Mouse (Mus musculus) induced T-regulatory cell, adult 2 months (primary cell): Measurements from ENCODE around the gene Nr1h5.

Experiments used
- DNase-seq: peaks from one replicate; pipeline ENCODE4 v3.0.0-alpha.2; 2012; ENCODE audit warnings: low read depth

Nr1h5 gene

DNA sequence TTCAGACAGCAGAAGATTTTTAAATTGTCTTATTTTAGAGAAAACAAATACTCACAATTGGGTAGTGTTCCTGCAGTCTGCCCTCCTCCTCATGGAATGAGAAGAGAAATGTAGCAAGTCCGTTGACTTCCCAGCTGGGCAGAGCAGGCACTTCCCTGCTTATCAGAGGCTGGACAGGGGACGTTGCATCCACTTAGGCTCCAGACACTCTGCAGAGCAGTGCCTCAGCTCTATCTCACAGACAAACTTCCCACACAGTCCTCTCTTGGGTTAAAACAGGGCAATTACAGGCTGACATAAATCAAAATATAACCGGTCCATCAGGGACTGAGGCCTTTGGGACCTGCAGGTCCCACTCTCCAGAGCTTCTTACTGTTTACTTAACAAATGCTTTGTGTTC is at the start of gene Nr1h5:
TSS of gene Nr1h5 (minus strand) at position 101 of the 400 bp plus-strand sequence.
- DNase-seq = no peak

DNA sequence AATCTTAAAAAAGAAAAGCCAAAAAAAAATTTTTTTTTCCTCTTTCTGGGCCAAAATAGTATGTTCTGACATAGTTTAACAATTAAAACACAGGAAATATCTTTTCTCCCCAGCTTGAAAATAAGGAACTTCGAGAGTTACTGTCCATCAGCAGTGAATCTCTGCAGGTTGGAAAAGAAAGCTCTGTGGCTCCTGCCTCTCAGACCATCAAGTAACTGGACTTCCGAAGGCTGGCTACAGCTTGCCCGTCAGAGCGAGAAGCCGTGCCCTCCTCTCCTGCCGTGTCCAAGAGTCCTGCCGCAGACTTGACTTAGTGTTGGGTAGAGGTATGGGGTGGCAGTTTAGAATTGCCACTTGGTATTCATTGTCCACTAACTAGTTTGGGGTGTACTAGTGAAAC is 37.7 kb upstream of the Nr1h5 start:
- DNase-seq = no peak

DNA sequence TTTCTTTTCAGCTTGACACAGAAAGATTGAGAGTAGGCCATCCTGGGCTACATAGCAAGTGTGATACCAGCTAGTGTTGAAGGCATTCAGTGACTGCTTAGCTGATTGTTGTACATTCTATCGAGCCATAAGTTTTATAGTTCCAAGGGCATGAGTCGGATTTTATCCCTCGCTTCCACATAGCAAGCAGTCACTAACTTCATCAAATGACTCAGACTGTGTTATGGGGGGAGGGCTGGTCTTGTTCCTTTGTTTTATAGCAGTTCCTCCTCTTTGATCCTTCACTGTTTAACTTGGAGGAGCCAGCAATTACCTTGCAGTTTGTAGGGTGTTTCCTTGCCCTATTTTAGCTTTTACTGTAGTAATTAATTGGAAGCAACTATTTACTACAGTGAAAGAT is 33.7 kb upstream of the Nr1h5 start:
- no peak for DNase-seq

DNA sequence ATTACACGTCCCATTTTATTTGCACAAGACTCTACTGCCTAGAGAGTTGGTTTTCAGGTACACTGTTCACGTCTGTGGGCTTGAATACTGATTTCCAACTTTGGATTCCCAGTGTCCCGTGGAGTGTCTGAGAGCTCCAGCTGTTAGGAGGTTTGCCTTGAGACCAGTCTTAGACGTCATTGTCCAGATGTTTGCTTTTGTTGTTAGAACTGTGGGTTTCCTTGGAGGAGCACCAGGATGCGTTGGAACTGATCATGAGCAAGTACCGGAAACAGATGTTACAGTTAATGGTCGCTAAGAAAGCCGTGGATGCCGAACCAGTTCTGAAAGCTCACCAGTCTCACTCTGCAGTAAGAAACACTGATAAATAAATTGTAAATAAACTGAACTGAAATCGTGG is 33.1 kb upstream of the Nr1h5 start:
- no peak for DNase-seq

DNA sequence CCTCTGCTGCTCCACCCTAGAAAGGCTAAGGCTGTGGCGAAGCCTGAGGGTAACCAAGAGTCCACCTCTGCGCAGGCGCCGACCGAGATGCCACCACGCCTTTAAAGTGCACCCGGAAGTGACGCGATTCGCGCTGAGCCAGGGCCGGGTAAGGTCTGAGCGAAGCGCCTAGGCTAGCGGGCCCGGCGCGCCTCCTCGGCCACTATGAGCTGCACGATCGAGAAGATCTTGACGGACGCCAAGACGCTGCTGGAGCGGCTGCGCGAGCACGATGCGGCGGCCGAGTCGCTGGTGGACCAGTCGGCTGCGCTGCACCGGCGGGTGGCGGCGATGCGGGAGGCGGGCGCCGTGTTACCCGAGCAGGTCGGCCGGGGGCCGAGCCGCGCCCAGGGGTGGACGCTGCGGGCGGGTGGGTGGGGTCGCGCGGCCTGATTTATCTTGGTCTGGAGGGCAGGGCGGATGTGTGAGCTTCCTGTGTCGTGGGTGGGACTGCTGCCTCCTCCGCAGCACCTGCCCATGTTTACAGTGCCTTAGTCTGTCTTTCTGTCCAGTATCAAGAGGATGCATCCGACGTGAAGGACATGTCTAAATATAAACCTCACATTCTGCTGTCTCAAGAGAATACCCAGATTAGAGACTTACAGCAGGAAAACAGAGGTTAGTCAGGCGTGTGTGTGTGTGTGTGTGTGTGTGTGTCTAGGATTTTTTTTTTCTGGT is 31.8 kb upstream of the Nr1h5 start, which contains the start of gene Sike1:
TSS of gene Sike1 (plus strand) at position 104 of the 717 bp plus-strand sequence.
- DNase-seq = peak; percentile 98

DNA sequence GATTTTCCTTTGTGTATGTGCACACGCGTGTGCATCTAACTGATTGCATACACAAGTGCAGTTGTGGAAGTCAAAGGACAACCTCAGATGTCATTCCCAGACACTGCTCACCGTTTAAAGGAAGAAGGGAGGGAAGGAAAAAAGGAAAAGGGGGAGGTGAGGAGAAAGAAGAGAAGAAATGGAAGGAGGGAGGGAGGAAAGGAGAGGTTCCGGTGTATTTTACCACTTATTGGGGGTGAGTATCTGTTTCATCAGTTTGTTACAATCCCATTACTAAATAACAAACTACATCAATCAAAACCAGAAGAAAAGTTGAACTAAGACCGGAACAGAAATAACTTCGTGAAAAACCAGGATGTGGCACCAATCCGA is 31.3 kb upstream of the Nr1h5 start:
- no peak for DNase-seq

DNA sequence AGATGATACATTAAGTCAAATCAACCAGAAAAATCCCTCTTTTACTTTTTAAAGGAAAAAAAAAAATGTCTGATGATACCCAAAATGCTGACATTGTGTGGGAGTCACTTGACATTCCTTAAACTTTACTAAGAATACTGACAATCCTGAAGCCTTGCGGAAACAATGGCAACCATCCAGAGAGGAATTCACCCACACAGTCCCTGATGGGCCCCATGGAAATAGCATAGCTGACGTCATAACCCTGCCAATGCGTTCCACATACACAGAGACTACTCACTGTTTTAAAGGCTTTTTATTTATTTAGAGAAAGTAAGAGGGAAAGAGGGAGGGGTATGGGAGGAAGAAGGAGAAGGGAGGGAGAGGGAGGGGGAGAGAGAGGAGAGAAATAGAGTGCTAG is 29.0 kb upstream of the Nr1h5 start:
- DNase-seq = no peak

DNA sequence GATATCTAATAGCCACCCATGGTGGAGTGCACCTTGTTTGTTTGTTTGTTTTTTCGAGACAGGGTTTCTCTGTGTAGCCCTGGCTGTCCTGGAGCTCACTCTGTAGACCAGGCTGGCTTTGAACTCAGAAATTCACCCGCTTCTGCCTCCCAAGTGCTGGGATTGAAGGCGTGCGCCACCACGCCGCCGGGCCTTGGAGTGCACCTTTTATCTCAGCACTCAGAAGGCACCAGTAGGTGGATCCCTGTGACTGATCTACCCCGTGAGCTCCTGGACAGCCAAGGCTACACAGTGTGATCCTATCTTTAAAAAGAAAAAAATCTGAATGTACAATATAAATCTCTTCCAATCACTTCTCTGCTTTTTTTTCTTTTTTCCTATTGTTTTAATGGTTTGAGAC is 27.1 kb upstream of the Nr1h5 start:
- no peak for DNase-seq

DNA sequence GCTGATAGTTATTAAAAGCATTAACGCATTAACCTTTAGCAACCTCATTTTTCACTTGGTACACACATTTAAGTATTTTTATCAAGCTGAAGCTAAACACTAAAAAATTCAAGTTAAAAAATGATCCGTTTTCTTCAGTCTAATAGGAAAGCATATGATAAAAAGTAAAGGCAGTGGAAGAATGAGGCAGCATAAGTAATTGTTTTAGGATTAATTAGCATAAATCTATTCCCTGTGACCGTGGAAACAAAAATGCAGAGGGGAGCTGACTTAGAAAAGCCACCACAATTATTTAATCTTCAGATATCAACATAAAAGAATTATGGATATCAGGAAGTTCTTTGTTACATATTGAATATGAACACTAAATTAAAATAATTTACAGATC is 16.4 kb upstream of the Nr1h5 start:
- no peak for DNase-seq

DNA sequence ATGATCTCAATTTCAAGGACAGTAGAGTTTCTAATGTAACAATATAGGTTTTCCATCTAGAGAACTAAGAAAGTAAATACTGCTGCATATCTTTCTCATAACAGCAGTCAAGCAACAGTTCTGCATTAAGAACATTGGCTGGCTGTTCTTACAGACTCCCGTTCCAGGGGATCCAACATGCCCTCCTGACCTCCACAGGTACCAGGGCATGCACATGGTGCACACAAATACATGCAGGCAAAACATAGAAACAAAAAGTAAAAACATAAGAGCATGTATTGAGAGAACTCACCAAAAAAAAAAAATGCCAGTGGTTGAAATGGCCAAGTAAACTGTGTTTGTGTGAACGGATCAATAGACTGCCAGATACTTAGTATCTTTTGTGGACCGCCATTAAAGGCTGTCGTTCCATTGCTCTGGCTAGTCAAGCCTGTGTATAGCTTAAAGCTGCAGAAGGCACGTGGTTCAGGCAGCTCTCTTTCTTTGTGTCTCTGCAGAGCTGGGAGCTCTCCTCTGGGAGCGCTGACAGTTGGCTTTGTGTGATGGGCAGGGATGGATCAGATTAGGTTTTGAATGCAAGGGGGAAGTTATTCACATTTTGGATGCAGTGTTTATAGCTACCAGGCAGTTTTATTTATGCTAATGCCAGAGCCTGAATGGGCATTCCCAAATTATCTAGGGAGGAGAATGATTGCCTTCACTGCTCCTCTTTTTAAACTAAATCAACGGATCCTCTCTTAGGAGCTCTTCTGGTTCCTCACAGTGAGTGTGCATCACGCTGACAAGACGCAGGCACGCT is 15.8 kb upstream of the Nr1h5 start:
- no peak for DNase-seq

DNA sequence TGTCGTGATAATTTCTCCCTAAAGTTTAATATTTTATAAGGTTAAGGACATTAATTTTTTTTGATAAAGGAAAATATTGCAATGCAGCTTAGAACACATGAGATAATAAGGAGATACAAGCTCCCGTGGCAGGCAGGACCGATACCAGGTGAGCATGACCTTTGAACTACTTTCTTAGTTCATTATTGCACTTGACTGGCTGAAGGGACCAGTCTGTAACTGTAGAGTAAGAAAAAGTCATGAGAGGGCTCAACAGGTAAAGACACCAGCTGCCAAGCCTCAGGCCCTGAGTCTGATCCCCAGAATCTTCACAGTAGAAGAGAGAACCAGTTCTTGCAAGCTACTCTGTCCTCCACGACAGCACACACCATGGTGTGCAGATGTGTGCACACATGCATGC is 13.0 kb upstream of the Nr1h5 start:
- no peak for DNase-seq

DNA sequence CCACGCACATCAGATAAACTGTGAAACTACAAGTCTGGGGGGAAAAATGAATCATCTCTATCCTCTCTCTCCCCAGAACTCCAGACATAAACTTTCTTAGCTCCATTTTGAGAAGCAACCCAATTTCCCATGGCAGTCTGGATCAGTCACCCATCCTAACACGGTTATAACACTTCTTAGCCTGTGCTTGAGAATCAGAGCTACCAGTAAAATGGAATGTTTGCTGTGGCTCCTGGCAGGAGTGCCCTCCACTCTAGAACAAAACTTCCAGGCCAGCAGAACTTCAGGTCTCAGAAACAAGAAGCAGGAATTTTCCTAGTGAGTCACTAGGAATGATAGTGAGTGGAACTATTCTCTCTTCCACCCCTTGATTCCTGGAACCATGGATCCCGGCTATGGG is 6.6 kb upstream of the Nr1h5 start:
- DNase-seq = no peak

DNA sequence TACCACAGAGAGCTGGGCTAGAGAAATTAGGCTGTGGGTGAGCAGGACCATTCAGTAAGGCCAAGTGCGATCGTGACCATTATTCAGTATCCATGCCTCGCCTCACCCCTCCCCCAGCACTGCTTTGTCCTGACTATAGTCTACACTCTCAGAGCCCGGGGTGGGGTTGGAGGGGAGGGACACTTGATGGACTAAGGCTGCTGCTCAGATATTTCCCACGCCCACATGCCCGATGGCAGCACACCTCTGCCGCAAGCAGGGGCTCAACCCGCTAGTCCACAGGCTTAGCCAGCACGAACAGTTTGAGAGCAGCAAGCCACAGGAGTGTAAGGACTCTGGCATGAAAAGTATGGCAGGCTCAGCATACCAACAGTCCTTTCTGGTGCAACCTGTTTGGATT is 6.1 kb upstream of the Nr1h5 start:
- no peak for DNase-seq

DNA sequence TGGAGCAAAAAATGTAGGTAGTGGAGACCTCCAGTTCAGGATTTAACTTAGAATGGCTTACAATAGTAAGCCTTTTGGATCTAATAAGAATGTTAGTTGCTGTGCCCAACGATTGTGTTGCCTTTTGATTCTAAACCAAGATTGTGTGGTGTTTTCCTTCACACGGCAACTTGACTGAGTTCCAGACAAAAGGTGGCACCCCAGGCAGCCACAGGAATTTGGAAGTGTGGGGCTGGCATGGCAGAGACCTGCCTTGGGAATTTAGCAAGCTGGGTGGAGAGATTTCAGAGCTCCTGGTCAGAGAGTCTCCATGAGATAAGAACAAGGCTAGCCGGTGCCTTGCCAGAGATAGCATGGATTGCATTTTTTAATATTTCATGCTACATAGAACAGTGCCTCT is 8.3 kb downstream of the Nr1h5 start:
- DNase-seq = no peak

DNA sequence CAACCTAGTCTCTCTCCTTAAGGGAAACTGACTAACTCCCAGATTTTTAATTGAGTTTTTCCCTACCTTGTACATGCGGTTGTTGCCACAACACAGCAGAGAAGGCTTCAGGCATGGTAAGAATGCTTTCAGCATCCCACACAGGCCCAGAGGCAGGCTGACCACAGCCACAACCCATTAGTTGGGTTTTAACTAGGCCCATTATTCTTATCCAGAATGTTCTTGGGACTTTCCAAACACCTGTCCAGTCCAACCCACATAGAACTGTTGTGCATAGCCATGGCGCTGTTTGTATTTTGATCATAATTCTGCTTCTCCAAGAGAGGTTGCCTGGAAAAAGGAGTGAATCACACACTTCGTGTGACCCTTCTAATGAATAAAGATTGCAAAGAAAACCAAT is 8.8 kb downstream of the Nr1h5 start:
- no peak for DNase-seq

DNA sequence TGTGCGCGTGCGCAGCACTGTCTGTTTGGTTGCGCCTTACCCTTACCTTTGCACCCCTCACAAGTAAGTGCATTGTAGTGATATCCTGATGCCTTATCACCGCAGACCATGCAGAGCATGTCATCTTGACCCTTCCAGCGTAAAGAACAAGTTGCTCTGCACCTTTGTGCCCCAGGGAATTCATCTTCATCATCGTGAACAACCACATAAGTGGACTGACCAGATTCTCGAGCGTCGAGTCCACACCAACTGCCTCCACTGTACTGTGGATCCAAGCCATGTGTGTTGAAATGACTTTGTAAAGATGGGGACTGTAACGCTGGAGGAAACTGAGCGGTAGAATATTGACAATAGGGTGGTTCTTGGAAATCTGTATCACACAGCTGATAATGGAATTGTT is 9.5 kb downstream of the Nr1h5 start:
- DNase-seq = no peak

DNA sequence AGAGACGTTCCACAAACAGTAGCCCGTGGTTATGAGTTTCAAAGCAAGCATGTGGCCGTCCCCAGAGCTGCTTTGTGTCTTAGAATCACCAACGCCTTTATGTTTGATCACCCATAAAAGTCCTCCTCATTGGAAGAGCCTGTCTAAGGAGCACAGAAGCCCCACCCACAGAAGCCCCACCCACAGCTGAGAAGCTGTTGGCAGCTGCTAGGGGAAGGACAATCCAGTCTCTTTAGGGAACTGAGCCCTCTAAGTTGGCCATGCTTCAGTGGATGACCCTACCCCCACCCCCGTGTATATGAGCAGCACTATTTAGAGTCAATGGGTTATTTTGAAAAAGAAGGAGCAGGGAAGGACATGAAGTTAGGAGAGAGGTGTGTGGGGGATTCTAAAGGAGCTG is 17.1 kb downstream of the Nr1h5 start:
- no peak for DNase-seq

DNA sequence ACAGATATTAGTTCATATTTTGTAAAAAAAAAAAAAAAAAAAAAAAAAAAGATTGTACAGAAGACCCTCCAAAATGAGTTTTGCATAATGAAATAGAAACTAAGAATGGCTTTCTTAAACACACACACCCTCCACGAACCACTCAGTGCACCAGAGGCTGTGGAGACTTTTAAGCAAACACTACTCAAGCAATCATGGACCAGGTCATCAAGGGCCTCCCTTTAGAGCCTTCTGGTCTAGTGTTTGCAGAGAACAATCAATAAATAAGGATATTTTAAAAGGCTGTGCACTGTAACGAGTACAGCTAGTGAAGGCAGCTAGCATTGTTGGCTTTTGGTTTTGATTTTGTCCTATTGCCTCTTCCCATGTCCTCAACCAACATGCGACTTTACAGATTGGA is 17.6 kb downstream of the Nr1h5 start:
- DNase-seq = no peak

DNA sequence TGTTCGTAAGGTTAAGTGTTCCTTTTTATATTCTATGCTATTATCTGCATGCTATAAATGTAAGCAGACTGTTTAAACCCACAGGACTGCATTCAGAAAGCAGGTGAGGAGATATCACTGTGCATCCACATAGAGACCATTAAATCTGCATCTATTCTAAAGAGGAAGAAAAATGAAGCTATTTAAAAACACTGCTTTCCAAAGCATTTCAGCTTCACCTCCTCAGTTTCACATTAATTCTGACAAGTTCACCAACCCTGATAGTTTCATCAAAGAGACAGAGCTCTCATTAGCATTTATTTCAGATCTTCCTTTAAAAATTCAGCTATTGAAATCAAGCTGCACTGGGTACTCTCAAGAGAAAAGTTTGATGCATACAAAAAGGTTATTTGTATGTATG is 25.8 kb downstream of the Nr1h5 start:
- DNase-seq = no peak

DNA sequence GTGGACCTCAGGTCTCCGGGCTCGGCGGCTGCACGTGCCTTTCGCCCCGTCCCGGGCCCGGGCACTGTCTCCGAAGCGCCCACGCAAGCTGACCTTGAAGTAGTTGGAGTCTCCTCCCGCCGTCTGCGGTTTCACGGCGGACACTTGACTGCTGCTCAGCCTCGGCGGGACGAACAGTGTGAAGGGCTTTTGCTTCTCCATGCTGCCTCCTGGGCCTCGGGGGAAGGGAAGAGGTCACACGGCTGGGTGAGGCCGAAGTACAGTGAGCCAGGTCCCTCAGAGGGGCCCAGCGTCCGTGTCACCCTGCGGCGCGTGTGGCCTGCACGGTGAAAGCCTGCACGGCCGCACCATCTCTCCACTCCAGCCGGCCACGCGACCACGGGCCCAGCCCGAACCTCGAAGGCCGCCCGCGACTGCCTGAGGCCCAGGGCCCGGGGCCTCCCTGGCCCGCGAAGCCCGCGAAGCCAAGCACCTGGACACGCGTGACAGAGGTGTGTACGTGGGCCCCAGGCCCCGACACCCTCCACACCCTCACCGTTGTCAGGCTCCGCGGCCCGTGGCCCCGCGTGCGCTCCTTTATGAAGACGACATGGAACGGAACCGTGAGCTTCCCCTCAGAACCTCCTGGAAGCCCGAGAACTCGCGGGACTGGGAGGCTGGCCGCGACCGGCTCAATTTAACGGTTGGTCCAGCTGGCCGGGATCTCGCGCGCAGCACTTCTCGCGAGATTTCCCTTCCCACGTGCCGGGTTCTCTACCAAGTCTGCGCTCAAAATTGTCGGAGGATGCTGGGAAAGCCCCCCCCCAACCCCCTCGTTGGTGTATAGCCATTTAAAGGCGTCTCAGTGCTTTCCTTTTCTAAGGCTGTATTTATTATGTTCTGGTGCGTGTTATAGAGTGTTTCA is 28.2 kb downstream of the Nr1h5 start, which contains the start of gene Sycp1:
TSS of gene Sycp1 (minus strand) at position 650 of the 904 bp plus-strand sequence.
- no peak for DNase-seq

DNA sequence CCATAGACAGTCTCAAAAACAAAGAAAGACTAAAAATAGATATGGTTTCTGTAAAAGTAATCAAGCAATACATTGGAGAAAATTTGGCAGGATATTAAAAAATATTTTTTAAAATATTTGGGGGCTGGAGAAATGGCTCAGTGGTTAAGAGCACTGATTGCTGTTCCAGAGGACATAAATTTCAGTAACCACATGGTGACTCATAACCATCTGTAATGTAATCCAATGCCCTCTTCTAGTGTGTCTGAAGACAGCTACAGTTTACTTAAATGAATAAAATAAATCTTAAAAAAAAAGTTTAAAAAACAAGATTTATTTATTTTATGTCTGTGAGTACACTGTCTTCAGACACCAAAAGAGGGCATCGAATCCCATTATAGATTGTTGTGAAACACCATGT is 64.8 kb downstream of the Nr1h5 start:
- DNase-seq = no peak
